Mouse (Mus musculus) ovary, postnatal 36 days (tissue): ENCODE results near the gene Nfyb.
A peak's percentile ranks its signal among the peaks of the same experiment; 100 is the strongest.

ENCODE experiments used
- DNase-seq: peaks from one replicate; pipeline ENCODE4 v3.0.0; 2022; ENCODE audit warnings: low spot score, mixed read lengths

The Nfyb gene

GRCm38 (mm10) chr10:82744296-82744695 is 19.6 kb downstream of the Nfyb start:
- DNase-seq, result no peak

- DNase-seq, result no peak
Observed at GRCm38 (mm10) chr10:82742578-82742977, 21.4 kb downstream of the Nfyb start.

- DNase-seq, result no peak
Observed at GRCm38 (mm10) chr10:82741876-82742275, 22.1 kb downstream of the Nfyb start.

- DNase-seq, result no peak
Observed at GRCm38 (mm10) chr10:82741354-82741753, 22.6 kb downstream of the Nfyb start.

DNA sequence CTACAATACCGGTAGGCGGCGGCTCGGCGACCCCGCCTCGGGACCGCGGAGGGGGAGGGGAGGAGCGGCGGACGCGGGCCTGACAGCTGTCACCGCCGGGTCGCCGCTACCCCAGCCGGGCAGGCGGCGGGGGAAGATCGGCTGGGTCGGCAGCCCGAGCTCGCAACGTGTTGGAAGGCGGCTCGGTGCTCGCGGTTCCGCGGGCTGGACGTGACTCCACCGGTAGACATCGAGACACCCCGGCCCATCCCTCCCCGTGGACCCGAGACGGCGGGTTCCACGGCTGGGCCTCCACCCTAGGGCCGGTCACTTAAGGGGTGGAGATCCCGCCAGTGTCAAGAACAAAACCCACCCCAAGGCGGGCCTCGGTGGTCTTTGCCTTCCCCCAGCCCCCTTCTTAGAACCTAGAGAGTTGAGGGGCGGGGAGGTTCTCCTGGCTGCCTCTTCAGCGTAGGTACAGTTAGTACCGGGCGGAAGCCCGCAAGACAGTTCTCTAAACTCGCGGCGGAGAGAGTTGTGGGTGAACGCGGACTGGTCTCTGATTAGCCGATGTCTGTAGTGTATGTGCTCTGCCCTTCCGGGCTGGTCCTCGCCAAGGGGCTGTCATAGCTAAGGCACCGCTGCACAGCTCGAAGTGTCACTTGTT is 64.5 kb downstream of the Nfyb start:
- no peak for DNase-seq

DNA sequence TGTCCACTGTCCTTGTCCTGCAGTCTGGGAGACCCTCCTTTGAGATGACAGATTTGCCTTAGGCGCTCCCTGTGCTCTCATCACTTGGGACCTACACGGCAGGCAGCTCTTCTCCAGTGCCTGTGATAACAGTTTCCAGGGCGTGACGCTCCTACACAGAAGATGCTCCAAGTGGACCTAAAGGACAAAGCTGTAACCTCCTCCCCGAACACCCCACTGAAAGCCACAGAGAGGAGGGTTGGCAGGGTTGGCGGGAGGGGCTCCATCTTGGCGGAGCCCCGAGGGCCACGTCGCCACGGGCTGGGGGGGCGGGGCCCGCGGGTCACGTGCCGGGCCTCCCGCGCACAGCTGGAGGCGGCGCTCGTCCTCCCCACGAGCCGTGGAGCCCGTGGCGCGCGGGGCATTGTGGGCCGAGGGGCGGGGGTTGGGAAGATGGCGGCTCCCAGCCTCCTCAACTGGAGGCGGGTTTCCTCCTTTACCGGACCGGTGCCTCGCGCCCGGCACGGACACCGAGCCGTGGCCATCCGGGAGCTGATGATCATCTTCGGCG is 65.2 kb downstream of the Nfyb start:
- DNase-seq, result peak; percentile 89
